Mouse (Mus musculus) liver, postnatal 0 days (tissue): ENCODE results near the gene Rbfox3.

ENCODE experiments used
- CTCF ChIP-seq: sonication (generic); IDR thresholded peaks from 2 replicates; pipeline ENCODE4 v1.5.1; 2016; ENCODE audit warnings: antibody characterized with exemption, low read depth
- EP300 ChIP-seq: IDR thresholded peaks from 2 replicates; pipeline ENCODE4 v1.6.1; 2016; ENCODE audit warnings: antibody characterized with exemption, low read depth, mild to moderate bottlenecking

DNA sequence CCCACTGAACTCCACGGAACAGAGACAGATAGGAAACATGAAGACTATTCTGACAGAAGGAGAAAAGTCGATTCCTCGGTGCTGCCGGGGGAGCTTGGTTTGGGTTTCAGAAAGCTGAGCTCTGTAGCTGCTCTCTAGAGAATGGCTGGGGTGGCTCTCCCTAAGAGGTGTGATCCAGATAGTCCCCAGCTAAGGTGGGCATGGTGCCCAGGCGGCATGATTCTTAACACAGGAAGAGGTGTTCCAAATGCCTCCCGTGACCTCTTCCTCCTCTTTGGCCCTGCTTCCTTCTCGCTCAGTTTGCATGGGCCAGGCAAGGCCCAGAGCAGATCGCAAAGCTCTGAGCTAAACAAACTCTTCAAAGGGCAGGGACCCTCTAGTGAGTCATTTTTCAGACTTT is 243.0 kb downstream of the Rbfox3 start:
- TF ChIP-seq CTCF = no peak
- TF ChIP-seq EP300 = no peak
